Mouse (Mus musculus): ENCODE data around the gene Ccdc85b. TPM values are rescaled to one million over a fixed set of nuclear protein-coding genes. Genes with fewer than 3 reads are reported as not detected.

Ccdc85b gene
- polyA plus RNA-seq, 1 experiment from 2014 or later, result 8.5 TPM

DNA sequence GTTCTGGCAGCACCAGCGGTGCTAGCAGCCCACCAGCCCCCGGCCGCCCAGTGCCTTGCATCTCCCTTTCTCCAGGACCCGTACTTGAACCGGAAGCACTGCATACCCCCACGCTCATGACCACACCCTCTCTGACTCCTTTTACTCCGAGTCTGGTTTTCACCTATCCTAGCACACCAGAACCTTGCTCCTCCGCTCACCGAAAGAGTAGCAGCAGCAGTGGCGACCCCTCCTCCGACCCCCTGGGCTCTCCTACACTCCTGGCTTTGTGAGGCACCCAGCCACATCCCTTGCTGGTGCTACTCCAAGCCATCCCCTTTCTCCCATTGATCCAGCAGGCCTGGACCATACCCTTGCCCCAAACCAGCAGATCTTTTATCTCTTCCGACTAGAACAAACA lies 2.7 kb downstream of the Ccdc85b start:
- H3K4me1 ChIP-seq (ENCODE audit: control insufficient read depth, insufficient read depth, low read length), result peaks cover 27% of the 10 kb centered on the region; the same call in 1 of the 2 replicates
- H3K9me3 ChIP-seq (ENCODE audit: control insufficient read depth, low read length), result no peaks in the 10 kb centered on the region
- H3K36me3 ChIP-seq (ENCODE audit: control insufficient read depth, insufficient read depth, low read length), result peaks cover 10% of the 10 kb centered on the region
- no peak overlapping the region for H3K27ac ChIP-seq (ENCODE audit: low read depth, low read length)
- peak overlapping the region; percentile 77 for H3K4me3 ChIP-seq (ENCODE audit: low read length)
- WGBS, result 71% methylated on average over 12 of the region's 12 CpGs
- H3K9ac ChIP-seq (ENCODE audit: low read depth, low read length), result no peak overlapping the region
- ATAC-seq (ENCODE audit: low FRiP score, low TSS enrichment), result no peak
- peak overlapping the region; percentile 98 for H3K4me2 ChIP-seq (replicated peaks; ENCODE audit: low read depth, low read length)
- no peaks in the 10 kb centered on the region for H3K27me3 ChIP-seq (ENCODE audit: control insufficient read depth, insufficient read depth, low read length)

DNA sequence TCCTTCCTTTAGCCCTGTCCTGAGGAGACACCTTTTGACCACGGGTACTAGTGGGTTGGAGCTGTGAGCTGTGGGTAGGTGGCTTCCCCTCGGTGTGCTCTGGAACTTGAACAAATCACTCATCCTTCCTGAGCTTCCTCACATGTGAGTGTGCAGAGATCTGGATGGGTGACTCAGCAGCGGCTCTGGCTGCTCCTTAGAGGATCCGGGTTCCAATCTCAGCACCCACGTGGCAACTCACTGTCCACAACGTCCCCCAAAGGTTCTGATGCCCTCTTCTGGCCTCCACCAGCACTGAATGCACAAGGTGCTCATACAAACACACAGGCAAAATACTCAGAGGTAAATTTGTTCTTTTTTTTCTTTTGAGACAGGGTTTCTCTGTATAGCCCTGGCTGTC lies 5.9 kb downstream of the Ccdc85b start:
- Histone ChIP-seq H3K27me3 (ENCODE audit: control insufficient read depth, insufficient read depth, low read length) (peaks cover 27% of the 10 kb centered on the region), H3K9ac (ENCODE audit: low read depth, low read length) (no peak overlapping the region), H3K9me3 (ENCODE audit: control insufficient read depth, low read length) (no peaks in the 10 kb centered on the region), H3K4me2 (replicated peaks; ENCODE audit: low read depth, low read length) (no peak overlapping the region), H3K4me3 (ENCODE audit: low read length) (no peak overlapping the region), H3K27ac (ENCODE audit: low read depth, low read length) (no peak overlapping the region), H3K36me3 (ENCODE audit: control insufficient read depth, insufficient read depth, low read length) (peaks cover 10% of the 10 kb centered on the region), H3K4me1 (ENCODE audit: control insufficient read depth, insufficient read depth, low read length) (peaks cover 27% of the 10 kb centered on the region; the same call in 1 of the 2 replicates)
- no peak for ATAC-seq (ENCODE audit: low FRiP score, low TSS enrichment)
- whole genome bisulfite sequencing, result 78% methylated on average over 6 of the region's 6 CpGs

DNA sequence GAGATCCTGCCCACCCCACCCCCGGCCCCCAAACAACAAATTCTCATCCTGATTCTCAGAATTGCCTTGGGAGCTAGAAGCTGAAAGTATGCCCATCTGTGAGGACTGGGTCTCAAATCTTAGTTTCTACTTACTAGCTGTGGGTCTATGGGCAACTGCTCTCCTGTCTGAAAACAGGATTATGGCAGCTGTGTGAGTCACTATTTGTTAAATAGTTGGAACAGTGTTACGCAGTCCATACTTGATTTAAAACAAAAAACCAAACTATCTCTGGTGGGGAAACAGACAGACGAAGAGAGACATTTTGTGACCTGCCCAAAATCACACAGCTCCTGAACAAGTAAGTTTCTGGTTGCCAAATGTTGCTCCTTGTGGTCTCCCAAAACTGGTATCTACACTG lies 8.0 kb downstream of the Ccdc85b start:
- 90% methylated on average over 3 of the region's 3 CpGs for WGBS
- Histone ChIP-seq H3K27ac (ENCODE audit: low read depth, low read length) (no peak overlapping the region), H3K36me3 (ENCODE audit: control insufficient read depth, insufficient read depth, low read length) (peaks cover 10% of the 10 kb centered on the region), H3K9ac (ENCODE audit: low read depth, low read length) (no peak overlapping the region), H3K4me2 (replicated peaks; ENCODE audit: low read depth, low read length) (no peak overlapping the region), H3K9me3 (ENCODE audit: control insufficient read depth, low read length) (no peaks in the 10 kb centered on the region), H3K4me1 (ENCODE audit: control insufficient read depth, insufficient read depth, low read length) (peaks cover 7% of the 10 kb centered on the region; the same call in 1 of the 2 replicates), H3K4me3 (ENCODE audit: low read length) (no peak overlapping the region), H3K27me3 (ENCODE audit: control insufficient read depth, insufficient read depth, low read length) (peaks cover 30% of the 10 kb centered on the region)
- ATAC-seq (ENCODE audit: low FRiP score, low TSS enrichment), result no peak

DNA sequence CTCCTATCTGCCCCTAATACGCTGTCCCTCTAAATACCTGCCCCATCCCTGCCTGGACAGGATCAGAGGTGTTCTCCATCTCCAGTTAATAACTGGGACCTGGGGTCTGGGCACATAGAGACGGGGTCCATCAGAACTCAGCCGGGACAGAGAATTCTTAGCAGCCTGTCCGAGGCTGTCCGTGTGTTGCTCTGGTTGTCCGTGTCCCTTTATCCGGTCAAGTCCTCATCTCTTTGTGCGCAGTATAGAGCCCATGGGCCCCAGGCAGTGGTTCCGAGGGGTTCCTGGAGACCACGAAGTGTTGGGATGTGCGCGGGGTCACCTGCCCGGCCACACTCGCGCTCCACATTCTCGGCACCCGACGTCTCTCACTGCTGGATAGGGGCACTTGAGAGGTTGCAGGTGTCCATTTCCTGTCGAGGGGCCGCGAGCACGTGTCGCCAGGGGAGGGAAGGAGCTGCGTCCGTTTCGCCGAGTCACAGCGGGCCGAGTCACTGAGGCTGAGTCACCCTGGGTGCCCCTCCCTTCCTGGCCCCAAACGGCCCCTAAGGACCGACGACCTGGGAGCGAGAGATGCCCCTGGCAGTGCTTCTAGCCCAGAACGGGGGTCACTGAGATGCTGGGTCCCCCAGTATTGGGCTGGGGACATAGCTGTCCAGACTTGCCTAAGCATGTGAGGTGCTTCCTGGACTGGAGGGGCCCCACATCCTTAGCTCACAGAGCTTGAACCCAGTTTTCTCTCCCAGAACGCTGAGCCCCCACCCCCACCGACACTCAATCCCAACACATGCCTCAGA lies 9.1 kb downstream of the Ccdc85b start:
- no peaks in the 10 kb centered on the region for H3K36me3 ChIP-seq (ENCODE audit: control insufficient read depth, insufficient read depth, low read length)
- ATAC-seq (ENCODE audit: low FRiP score, low TSS enrichment), result no peak; the same call in 1 of the 2 replicates
- H3K4me3 ChIP-seq (ENCODE audit: low read length), result peak overlapping the region; percentile 52
- 6% methylated on average over 36 of the region's 36 CpGs for WGBS
- no peak overlapping the region for H3K27ac ChIP-seq (ENCODE audit: low read depth, low read length)
- H3K27me3 ChIP-seq (ENCODE audit: control insufficient read depth, insufficient read depth, low read length), result peaks cover 30% of the 10 kb centered on the region
- no peaks in the 10 kb centered on the region for H3K9me3 ChIP-seq (ENCODE audit: control insufficient read depth, low read length)
- H3K4me1 ChIP-seq (ENCODE audit: control insufficient read depth, insufficient read depth, low read length), result no peaks in the 10 kb centered on the region; the same call in 1 of the 2 replicates
- no peak overlapping the region for H3K9ac ChIP-seq (ENCODE audit: low read depth, low read length)
- peak overlapping the region; percentile 90 for H3K4me2 ChIP-seq (replicated peaks; ENCODE audit: low read depth, low read length)

DNA sequence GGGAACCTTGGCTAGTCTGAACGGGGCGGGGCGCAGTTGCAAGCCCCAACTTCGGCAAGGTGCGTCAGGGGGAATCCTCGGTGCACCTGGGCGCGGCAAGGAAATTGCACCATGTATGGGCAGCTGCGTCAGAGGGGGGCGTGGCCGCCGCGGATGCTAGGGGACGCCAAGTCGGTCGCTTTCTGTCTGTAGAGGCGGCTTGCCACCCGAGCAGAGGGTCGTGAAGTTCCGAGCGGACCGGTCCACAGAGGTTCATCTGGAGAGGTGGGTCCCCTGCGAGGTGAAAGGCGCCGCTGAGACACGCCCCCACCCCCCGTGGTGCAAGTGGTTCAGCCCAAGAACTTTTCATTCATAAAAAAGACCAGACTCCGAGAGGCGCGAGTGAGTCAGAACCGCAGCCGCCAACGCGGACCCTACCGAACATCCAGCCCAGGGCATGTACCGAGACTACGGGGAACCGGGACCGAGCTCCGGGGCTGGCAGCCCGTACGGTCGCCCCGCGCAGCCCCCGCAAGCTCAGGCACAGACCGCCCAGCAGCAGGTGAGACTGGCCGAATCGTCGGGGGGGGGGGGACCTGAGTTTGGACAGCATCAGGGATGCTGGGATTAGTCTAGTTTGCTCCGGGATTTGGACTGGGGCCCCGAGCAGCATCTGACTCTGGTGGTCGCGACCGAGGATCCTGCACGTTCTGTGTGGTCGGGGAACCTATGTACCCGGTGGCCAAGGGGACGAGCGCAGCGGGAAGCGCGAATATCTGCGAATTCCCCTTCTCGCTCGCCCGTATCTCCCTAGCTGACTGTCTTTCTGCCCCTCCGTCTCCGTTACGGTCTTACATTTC lies 10.0 kb downstream of the Ccdc85b start, which contains the start of gene Fosl1:
Gene Fosl1, plus strand, starts transcription at position 33 of the 839 bp plus-strand sequence.
- Histone ChIP-seq H3K9me3 (ENCODE audit: control insufficient read depth, low read length) (no peaks in the 10 kb centered on the region), H3K27me3 (ENCODE audit: control insufficient read depth, insufficient read depth, low read length) (peaks cover 30% of the 10 kb centered on the region), H3K4me2 (replicated peaks; ENCODE audit: low read depth, low read length) (peak within 1 kb of the TSS; percentile 90), H3K9ac (ENCODE audit: low read depth, low read length) (peak within 1 kb of the TSS; percentile 5; the same call in 1 of the 2 replicates), H3K4me1 (ENCODE audit: control insufficient read depth, insufficient read depth, low read length) (no peaks in the 10 kb centered on the region; the same call in 1 of the 2 replicates), H3K36me3 (ENCODE audit: control insufficient read depth, insufficient read depth, low read length) (no peaks in the 10 kb centered on the region), H3K4me3 (ENCODE audit: low read length) (peak within 1 kb of the TSS; percentile 52), H3K27ac (ENCODE audit: low read depth, low read length) (no peak within 1 kb of the TSS)
- WGBS, result under 1% methylated on average over 70 of the region's 70 CpGs
- peak; percentile 53; the same call in 1 of the 2 replicates for ATAC-seq (ENCODE audit: low FRiP score, low TSS enrichment)

DNA sequence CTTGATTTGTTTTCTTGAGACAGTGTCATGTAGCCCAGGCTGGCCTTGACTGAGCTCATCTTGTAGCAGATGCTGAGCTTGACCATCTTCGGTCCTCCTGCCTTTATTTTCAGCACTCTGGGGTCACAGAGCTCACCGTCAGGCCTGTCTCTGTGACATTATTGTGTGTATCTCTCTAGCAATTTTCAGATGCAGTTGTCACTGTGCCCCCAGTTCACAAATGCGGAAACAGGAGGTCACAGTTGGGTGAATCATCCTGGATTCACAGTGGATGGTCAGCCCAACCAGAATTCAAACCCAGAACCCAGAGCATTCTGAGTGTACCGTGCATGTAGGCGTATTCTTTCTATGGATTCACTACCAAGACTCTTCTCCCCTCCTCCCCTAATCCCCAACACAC lies 11.9 kb downstream of the Ccdc85b start:
- 83% methylated on average over 5 of the region's 5 CpGs for WGBS

DNA sequence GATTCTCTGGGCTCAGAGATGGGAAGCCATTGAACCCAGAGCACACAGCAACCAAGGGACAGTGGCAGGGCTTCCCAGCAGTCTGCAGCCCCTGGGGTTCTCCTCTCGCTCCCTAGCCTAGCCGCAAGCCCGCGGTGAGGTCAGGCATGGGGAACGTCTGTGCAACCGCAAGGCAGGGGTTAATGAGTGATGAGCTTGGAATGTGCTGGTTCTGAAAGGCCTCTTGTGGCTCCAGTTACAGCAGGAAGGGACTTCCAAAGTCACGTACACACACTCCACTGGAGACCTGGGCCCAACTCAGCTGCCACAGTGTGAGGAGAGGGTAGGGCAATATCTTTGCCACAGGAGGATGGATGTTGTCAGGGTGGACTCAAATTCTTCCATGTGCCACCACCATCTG lies 12.7 kb downstream of the Ccdc85b start:
- Histone ChIP-seq H3K4me1 (ENCODE audit: control insufficient read depth, insufficient read depth, low read length) (no peaks in the 10 kb centered on the region; the same call in 1 of the 2 replicates), H3K36me3 (ENCODE audit: control insufficient read depth, insufficient read depth, low read length) (no peaks in the 10 kb centered on the region), H3K9me3 (ENCODE audit: control insufficient read depth, low read length) (no peaks in the 10 kb centered on the region; the same call in 1 of the 2 replicates), H3K4me2 (replicated peaks; ENCODE audit: low read depth, low read length) (no peak overlapping the region), H3K9ac (ENCODE audit: low read depth, low read length) (no peak overlapping the region), H3K4me3 (ENCODE audit: low read length) (no peak overlapping the region), H3K27ac (ENCODE audit: low read depth, low read length) (no peak overlapping the region), H3K27me3 (ENCODE audit: control insufficient read depth, insufficient read depth, low read length) (peaks cover 30% of the 10 kb centered on the region)
- ATAC-seq (ENCODE audit: low FRiP score, low TSS enrichment), result no peak
- 31% methylated on average over 7 of the region's 7 CpGs for WGBS

More for the DNA sequence above, 11.9 kb downstream of the Ccdc85b start:
- H3K9me3 ChIP-seq (ENCODE audit: control insufficient read depth, low read length), result no peaks in the 10 kb centered on the region
- no peaks in the 10 kb centered on the region for H3K36me3 ChIP-seq (ENCODE audit: control insufficient read depth, insufficient read depth, low read length)
- no peak overlapping the region for H3K9ac ChIP-seq (ENCODE audit: low read depth, low read length)
- peaks cover 30% of the 10 kb centered on the region for H3K27me3 ChIP-seq (ENCODE audit: control insufficient read depth, insufficient read depth, low read length)
- ATAC-seq (ENCODE audit: low FRiP score, low TSS enrichment), result no peak
- no peak overlapping the region for H3K4me2 ChIP-seq (replicated peaks; ENCODE audit: low read depth, low read length)
- no peaks in the 10 kb centered on the region; the same call in 1 of the 2 replicates for H3K4me1 ChIP-seq (ENCODE audit: control insufficient read depth, insufficient read depth, low read length)
- no peak overlapping the region for H3K27ac ChIP-seq (ENCODE audit: low read depth, low read length)
- H3K4me3 ChIP-seq (ENCODE audit: low read length), result no peak overlapping the region

DNA sequence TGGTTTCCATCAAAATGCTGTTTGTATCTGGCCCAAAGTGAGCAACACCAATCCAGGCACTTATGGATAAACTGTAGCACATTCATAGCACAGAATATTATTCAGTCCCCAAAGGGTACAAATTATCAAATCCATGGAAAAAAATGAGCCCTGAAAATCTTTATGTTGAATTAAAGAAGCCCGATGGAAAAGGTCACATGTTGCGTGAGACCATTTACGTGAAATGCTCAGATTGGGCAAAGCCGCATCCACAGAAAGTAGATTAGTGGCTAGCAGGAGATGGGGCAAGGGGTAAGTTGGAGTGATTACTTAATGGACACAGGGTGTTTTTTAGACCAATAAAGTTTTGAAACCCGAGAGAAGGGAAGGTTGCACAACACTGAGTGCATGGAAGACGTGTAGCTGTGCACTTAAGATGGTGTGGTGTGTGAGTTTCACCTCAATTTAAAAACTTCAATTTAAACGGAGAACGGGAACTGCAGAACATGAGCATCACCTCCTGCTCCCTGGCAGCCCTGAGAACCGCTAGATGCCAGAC lies 13.3 kb downstream of the Ccdc85b start:
- Histone ChIP-seq H3K9ac (ENCODE audit: low read depth, low read length) (no peak overlapping the region), H3K4me1 (ENCODE audit: control insufficient read depth, insufficient read depth, low read length) (no peaks in the 10 kb centered on the region; the same call in 1 of the 2 replicates), H3K4me3 (ENCODE audit: low read length) (no peak overlapping the region), H3K36me3 (ENCODE audit: control insufficient read depth, insufficient read depth, low read length) (no peaks in the 10 kb centered on the region), H3K9me3 (ENCODE audit: control insufficient read depth, low read length) (no peaks in the 10 kb centered on the region; the same call in 1 of the 2 replicates), H3K27ac (ENCODE audit: low read depth, low read length) (no peak overlapping the region), H3K4me2 (replicated peaks; ENCODE audit: low read depth, low read length) (no peak overlapping the region), H3K27me3 (ENCODE audit: control insufficient read depth, insufficient read depth, low read length) (peaks cover 27% of the 10 kb centered on the region)
- WGBS, result 63% methylated on average over 9 of the region's 9 CpGs
- ATAC-seq (ENCODE audit: low FRiP score, low TSS enrichment), result no peak

Data from kidney, embryonic 14.5 days (tissue).